Mouse (Mus musculus) adrenal gland, adult (tissue): ENCODE data around the gene Micu1.
A peak's percentile ranks its signal among the peaks of the same experiment; 100 is the strongest.

ENCODE experiments used
- DNase-seq, 2 experiments: peaks; one replicate each; pipeline ENCODE4 v3.0.0; 2022 to 2023; ENCODE audit warnings: low spot score in 1 of 2; ENCODE audit not compliant: inconsistent age in 2 of 2

The Micu1 gene

DNA sequence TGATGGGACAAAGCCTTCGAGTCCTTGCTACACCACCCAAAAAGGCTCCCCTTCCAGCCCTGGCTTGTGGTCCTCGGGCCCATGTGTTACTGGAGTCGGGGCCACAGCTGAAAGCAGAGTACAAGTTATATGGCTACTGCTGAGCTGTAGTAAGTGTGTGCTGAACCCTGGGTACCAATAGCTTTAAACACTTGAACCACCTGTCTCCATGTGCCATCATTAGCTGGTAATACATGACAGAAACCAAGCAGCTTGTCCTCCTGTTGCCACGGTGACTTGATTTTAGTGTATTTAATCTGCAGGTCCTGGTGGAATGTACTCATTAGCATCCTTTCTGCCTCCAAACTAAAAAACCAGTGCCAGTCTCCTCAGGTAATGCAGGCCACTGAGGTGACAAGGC lies 106.4 kb downstream of the Micu1 start:
- DNase-seq = no peak

DNA sequence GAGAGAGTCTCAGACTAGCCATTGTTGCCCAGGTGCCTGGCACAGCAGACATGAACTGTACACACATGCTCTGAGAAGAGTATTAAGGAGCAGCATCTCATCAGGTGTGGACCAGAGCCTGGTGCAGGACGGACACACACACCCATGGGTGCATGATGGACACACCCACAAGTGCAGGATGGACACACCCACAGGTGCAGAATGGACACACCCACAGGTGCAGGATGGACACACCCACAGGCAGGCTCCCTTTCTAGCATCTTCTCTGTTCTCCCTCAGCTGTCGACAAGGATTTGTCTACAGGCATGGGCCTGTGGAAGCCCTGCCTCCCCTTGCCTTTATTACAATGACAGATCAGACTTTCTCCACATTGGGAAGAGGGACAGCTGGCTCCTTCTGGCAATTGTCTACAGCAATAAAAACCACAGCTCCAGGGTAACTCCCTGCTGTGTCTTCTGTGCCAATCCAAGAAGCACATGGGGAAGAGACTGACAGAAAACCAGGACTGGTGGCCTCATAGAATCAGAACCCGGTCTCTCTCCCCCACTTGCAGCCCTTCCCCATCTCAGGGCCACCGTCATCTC lies 107.8 kb downstream of the Micu1 start:
- no peak for DNase-seq

DNA sequence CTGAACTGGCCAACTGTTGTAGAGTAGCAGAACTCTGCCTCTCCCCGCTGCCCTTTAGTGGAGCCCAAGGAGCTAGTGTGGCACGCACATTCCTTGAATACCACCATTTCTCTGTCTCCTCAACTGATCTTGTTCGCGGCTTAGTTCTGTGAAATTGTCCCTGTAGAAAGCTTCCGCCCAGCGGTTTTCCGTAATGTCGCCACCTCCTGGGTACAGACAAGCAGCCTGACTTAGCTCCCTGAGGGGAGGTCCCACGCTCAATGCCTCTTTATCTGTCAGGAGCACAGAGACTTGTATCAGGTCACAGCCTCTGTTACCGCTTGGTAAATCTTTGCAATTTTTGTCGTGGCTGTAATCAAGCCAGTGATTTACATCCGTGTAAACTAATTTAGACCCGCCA lies 110.7 kb downstream of the Micu1 start:
- DNase-seq = no peak

DNA sequence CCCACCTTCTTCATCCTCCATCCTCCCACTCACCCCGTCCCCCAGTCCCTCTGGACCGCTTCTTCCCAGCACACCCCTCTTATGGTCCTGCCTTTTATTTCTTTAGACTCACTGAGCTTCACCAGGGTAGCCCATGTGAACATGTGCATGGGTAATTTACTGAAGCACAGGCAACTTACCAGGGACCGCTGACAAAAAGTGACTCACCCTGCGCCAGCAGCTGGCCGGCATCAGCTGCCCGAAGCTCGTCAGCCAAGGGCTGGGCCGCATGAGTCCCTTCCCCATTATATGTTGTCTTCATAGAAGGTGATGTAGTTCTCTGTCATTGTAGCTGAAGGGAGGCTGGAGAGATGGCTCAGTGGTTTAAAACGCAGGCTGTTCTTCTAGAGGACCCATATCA lies 111.5 kb downstream of the Micu1 start:
- no peak for DNase-seq

DNA sequence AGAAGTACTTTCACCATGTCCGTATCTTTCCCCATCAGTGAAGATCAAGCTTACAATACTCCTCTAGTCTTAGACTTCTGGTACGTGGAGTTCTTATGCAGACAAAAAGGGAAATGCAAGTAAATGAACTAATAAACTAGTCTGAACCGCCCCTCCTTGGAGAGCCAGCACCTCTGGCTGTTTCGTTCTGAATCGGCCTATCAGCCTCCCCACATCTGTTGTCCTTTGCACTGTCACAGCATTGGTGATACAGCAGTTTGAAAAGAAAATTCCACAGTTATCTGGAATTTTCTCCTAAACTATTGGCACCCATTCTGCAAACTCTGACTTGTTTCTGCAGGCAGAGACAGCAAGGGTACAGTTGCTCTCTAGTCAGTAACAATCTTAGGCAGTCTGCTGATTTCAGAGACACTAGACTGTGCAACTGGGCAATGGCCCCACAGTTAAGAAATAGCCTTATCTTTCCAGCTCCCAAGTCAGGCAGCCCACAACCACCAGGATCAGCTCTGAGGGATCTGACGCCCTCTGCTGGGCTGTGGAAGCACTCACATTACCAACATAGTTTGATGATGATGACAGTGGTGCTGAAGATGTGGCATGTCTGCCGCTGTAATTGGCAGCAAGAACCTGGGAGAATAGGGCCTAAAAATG lies 112.4 kb downstream of the Micu1 start:
- peak; percentile 54 to 72 for DNase-seq

DNA sequence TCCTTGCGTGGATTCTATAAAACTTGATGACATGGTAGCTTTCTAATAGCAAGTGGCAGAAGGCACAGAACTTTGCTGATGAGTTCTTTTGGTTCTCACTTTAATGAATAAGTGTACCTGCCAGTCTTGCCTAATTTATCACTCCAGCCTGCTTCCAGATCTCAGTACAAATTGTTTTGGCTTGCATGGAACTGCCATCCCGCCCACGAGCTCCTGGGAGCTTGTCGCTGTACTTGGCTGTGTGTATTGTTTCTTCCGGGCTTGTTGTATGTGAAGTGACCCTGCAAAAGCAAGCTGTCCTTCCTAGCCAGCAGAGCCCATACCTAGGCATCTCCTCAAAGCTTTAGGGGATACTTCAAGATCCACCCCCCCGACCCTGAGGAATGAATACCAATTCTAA lies 114.3 kb downstream of the Micu1 start:
- DNase-seq = peak in 1 of 2 experiments; percentile 36

DNA sequence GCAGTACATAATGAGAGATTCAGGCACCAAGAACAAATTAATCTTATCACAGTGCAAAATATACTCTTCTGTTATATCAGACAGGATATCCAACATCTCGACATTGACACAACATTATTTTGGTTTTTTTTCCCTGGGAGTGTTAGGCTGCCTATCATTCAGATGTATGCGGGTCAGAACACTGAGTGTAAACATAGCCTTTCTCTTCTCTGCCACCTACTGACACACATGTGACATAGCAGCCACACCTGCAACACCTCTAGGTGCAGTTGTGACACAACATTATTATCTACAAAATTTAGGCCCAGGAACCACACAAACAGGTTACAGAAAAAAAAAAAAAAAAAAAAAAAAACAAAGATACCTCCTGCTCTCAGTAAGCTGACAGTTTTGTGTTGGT lies 115.3 kb downstream of the Micu1 start:
- DNase-seq = peak in 1 of 2 experiments; percentile 63

DNA sequence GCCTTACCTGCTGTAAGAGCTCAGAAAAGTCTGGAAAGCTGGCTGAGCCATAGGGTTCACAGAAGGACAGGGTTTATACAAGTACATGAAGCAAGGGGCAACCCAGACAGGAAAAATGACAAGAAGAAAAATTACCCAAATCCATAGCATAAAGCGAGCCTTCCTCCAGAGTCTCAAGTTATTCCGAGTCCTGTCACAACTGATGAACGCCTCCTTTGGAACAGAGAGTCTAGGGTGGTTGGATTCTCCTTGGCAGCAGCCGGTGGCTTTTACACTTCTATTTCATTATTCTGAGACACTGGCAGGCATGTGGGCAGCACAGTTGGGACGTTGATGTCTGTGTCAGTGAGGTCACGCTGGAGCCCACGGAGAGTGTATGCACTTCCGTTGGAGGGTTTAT lies 115.7 kb downstream of the Micu1 start:
- no peak for DNase-seq

DNA sequence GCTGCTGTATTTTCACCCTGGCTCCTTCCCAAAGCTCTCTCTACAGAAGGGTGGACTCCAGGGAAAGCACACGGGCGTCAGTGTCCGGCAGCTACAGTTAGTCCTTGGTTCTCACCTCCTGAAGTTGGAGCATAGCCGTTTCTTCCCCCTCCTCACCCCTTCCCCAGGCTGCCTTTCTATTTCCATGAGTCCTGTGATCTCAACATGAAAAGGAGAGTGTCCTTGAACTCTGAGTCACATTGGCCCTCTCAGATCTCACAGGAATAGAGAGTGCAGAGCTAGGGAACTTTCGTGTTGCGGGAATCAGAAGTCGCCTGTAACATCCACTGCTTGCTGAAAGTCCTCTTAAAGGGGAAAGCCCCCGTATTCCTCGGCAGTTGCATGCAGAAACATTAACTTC lies 116.9 kb downstream of the Micu1 start:
- DNase-seq = peak; percentile 64 to 84

DNA sequence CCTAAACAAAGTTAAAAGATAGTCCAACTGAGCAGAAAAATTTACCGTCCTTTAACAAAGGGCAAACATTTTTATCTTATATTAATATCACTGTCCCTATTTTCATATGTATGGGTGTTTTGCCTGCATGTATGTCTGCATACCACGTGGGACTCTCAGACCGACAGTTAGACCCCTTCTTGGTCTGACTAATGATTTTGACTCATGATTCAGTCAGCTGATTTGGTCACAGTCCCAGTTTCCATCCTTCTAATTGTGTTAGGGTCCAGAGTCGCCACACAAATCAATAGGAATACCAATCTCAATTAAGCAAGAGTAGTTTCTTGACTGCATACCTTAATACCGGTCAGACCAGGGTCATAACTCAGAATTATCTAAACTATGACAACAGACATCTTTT lies 118.6 kb downstream of the Micu1 start:
- no peak for DNase-seq

DNA sequence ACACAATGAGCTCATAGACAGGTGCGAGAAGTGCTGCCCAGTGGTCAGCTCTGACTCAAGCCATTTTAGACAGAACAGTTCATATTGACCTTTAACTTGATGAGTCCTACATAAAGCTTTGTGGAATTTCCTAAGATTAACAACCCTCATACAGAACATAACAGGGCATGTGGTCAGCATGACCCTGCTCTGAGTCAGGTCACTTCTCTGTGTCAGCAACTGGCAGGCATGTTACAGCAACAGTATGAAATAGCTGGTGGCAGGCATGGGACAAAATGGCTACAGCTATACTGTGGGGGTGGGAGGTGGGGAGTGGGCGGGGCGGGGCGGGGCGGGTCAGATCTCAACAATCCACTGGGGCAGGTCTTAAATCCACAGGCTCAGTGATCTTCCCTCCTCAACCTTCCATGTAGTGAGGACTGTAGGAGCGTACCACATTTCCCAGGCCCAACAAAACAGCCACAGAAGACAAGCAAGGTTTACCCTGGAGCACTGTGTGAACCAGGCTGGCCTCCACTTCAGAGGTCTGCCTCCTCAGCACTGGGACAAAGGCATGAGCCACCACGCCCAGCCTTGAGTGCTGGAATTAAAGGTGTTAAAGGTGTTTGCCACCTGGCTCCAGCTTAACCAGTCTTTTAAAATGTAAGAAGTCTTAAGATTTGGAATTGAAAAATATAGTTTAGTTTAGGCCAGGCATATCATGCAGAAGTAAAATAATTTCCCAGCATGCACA lies 119.2 kb downstream of the Micu1 start:
- no peak for DNase-seq

DNA sequence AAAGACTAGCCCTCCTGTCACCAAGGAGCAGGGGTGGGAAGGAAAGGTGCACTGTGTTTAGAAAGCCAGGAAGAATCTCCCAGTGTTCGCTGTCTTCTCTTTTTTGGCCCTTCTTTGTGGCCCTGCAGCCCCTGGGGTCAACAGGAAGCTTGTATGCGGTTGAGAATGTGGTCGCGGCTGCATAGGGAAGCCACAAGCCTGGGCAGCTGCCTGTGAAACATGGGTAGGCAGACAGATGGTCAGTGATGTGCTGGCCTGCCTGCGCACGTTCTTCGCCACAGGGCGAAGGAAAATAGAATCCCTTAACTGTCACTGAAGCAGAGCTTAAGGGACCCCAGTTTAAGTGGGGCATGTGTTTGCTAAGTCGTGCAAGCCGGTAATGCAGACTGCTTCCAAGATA lies 120.6 kb downstream of the Micu1 start:
- no peak for DNase-seq

DNA sequence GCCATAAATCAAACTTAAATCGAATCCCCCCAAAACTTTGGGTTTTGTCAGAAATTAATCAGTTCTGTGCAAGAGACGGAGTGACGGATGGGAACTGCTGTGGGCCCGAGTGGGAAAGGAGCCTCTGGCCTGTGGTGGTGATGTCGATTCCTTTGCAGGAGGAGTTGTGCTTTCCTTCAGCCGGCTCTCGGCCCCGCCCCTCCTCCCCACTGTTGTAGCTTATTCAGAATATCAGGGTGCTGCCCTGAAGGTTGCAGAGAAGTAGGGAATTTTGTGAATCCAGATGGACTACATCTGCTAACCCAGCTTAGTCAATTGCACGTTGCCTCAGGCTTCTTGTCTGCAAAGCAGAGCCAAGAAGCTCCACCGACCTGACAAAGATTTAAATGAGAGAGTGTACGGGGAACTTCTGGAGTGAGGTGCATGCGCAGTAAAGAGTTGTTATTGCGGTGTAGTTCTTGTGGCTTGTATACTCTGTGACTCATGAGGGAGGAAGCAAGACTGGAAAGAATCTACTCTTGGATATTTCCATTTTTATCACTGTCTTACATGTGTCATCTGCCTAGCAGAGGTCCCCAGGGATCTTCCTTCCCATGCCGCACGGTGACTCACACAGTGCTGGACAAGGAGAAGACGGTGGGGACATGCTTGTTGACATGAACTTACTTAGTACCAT lies 123.0 kb downstream of the Micu1 start:
- DNase-seq = peak; percentile 71 to 88

DNA sequence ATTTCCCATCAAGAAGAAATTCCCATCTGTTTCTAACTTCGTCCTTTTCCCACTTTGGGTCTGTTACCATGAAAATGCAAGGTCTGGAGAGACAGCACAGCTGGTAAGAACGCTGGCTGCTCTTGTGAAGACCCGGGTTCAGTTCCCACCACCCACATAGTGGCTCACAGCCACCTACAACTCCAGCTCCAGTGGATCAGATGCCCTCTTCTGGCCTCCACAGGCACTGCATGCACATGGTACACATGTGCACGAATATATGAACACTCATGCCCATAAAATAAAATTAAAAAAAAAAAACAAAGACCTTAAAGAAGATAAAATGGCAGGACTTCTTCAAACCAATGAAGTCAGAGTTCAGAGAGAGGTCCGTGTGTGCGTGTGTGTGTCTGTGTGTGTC lies 127.6 kb downstream of the Micu1 start:
- peak in 1 of 2 experiments; percentile 26 for DNase-seq

DNA sequence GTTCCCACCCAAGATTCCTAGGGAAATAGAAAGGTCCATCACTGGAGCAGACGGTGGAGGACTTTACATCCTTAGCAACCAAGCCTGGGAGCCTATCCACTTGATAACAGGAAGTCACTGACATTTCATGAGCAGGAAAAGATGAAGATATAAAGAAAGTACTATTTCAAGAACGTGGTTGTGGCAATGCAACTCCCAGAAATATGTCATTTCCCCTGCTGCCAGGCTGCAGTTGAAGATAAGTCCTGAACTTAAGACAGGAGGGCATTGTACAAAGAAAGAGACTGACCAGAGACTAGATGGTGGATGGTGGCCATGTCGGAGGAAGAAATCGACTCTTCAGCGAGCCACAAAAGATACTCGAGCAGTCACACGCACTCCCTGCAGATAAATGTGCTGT lies 129.7 kb downstream of the Micu1 start:
- DNase-seq = no peak

DNA sequence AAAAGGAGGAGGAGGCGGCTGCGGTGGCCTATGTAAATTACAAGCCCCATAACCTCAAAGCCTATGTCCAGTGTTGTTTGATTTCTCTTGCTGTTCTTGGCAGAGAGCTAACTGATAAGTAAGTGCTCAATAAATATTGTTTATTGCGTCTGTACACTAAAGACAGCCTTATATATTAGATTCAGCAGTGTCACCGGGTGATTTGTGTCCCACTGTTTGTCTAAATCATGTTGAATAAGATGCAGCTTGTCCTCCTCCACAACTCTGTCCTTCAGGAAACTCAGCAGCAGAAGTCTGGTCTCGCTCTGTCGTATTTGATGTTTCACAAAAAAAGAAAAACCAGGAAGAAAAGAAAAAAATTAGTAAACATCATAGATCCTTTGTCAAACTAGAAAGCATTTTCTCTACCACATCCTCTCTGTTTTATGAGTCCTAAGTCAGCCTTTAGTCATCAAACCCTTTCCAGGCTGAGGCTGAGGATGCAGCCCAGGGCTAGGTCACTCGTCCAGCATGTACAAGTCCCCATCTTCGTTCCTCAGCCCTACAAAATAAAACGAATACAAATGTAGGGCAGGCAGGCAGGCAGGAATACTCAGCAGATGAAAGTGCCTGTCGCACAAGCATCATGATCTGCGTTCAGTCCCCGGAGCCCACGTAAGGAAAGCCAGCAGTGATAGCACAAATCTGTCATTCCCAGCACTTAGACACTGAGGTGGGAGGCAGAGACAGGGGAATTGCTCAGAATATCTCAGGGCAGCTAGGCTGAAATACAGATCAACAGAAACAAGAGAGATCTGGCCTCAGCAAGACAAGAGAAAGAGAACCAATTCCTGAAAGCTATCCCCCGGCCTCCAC lies 133.3 kb downstream of the Micu1 start:
- peak in 1 of 2 experiments; percentile 20 for DNase-seq

DNA sequence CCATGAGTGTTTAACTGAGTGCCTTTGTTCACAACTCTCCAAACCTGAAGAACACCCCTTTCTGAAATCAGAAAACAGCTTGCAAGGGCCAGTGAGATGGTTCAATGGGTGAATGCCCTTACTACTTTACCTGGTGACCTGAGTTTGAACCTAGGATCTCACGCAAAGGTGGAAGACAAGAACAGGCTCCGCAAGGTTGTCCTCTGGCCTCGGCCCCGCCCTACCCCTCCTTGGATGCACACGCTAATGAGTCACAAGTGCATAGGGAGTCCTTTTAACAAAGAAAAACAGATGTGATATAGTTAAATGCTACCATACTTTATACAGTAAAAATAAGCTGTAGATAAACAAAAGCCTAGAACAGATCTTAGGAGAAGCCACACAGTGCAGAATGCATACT lies 135.2 kb downstream of the Micu1 start:
- DNase-seq = no peak

DNA sequence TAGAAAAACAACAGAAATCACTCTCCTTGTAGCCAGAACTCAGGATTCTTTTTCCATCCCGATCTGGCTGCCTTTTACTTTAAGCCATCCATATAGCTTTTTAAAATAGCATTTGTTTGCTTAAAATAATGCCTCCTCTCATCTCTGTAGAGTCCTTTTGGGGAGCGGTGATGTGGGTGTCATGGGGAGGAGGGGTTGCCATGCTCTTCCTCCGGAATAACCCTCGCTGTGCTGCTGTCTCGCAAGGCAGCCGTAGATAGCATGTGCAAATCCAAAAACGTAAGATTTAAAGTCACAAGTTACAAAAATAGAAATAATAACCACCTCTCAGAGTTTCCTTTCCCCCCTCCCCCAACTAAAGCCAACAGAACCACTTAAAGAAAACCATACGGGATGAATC lies 139.2 kb downstream of the Micu1 start:
- DNase-seq = no peak

DNA sequence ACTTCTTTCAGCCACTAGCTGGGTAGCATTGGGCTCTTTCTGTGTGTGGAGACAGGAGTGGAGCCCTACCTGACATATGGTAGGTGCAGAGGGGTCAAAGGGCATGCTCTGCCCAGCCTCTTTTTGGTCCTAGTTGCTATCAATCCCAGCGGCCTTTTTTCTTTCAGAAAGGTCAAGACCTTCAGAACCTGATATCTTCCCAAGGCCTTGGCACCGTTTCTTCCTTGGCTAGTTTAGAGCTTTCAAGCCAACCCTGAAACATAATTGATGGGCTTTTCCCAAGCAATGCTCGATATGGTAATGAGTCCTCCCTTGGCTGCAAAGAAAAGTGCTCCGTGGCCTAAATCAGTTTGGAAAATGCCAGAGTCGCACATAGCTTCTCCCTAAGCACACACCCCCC lies 140.8 kb downstream of the Micu1 start:
- DNase-seq = peak; percentile 75 to 93

DNA sequence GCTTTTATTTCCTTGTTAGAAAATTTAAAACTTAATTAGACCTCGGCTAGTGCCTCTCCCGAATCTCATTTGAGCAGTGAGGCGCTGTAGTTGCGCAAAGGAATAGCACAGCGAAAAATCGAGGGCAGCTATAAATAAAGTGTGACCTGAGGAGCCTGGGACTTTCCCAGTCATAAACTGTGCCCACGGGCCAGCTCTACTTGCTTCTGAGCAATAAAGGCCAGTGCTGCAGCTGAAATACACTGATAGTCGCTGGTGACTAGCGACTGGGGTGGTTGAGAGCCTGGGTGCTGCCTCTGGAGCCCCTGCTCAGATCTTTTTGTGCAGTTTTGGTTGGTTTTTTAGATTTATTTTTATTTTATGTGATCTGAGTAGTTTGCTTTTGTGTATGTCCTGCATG lies 142.4 kb downstream of the Micu1 start:
- peak in 1 of 2 experiments; percentile 60 for DNase-seq

DNA sequence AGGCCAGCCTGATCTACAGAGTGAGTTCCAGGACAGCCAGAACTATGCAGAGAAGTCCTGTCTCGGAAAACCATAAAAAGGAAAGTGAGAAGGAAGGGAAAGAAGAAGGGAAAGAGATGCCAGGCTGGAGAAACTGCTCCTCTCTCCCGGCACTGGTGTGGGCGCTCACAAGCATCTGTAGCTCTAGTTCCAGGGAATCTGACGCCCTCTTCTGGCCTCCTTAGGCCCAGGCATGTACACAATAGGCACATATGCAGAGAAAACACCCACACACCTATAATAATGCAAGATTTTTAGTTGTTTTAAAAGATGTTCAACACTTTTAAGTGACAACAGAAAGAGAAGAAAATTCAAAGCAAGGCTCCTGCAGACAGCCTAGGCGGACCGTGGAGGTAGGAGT lies 144.1 kb downstream of the Micu1 start:
- peak; percentile 31 to 63 for DNase-seq
